8 mouse cellular contexts compared by ENCODE assay signal in the genomic region with DNA sequence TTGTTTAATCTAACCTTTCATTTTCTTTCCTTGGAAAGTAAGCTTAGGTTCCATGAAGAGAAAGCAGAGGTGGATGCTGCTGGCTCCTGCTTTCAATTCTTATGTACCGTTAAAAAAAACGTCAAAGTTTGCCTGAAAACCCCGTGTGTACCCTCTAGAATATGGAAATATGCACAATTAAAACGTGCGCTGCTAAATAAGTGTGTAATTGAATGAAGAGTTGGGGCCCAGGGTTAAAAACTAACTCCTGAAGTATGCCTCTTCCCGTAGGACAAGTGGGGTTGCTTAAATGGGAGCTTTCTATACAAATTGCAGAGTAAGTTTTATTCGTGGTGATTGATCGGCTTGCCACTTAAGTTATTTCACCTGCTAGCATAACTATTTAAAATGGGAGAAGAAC. TPM values are rescaled to one million over a fixed set of nuclear protein-coding genes. Genes with fewer than 3 reads are reported as not detected.
DNase-seq lines count a peak whose midpoint lies in the region; ATAC-seq and TF ChIP-seq lines count a peak whose summit lies in the region.

No protein-coding gene starts in this region.

- H3K79me2 ChIP-seq in MEL (ENCODE audit: control insufficient read depth, insufficient read depth, low read length, poor library complexity) = peaks cover 48% of the 10 kb centered on the region

- TF ChIP-seq POLR2A in MEL (IDR thresholded peaks at IDR 0.05; ENCODE audit: control insufficient read depth in 1 of 2, insufficient read depth in 1 of 2, low read depth in 1 of 2, low read length in 2 of 2, poor library complexity in 1 of 2) = no peak

- peak overlapping the region in 1 of 2 experiments; percentile 70; a peak in 2 of 4 replicates for H3K4me3 ChIP-seq in heart, embryonic 14.5 days (ENCODE audit: control insufficient read depth in 1 of 2, insufficient read depth in 1 of 2, low read depth in 1 of 2, low read length in 2 of 2)
- peak overlapping the region; percentile 63 to 92 for H3K4me3 ChIP-seq in MEL (ENCODE audit: control insufficient read depth in 1 of 2, insufficient read depth in 1 of 2, low read depth in 2 of 2, low read length in 2 of 2)
- peak overlapping the region; percentile 73 for H3K4me3 ChIP-seq in hindbrain, embryonic 15.5 days
- no peak overlapping the region; the same call in 1 of the 2 replicates for H3K4me3 ChIP-seq in midbrain, embryonic 14.5 days (replicated peaks; ENCODE audit: low read depth, low read length)

- H3K4me2 ChIP-seq in heart, embryonic 14.5 days (ENCODE audit: low read length) = peak overlapping the region; percentile 84
- peak overlapping the region; percentile 76 for H3K4me2 ChIP-seq in hindbrain, embryonic 15.5 days
- peak overlapping the region; percentile 94 for H3K4me2 ChIP-seq in midbrain, embryonic 14.5 days (ENCODE audit: low read length)

- TF ChIP-seq EP300 in MEL (IDR thresholded peaks at IDR 0.05; ENCODE audit: low read depth in 1 of 2, low read length in 2 of 2) = no peak

- peaks cover 9% of the 10 kb centered on the region for H3K36me3 ChIP-seq in heart, embryonic 14.5 days (ENCODE audit: control insufficient read depth, insufficient read depth, low read length)
- H3K36me3 ChIP-seq in MEL (ENCODE audit: control insufficient read depth in 1 of 2, insufficient read depth in 2 of 2, low read length in 2 of 2) = peaks cover 17 to 26% of the 10 kb centered on the region in 2 experiments
- no peaks in the 10 kb centered on the region; the same call in 1 of the 2 replicates for H3K36me3 ChIP-seq in hindbrain, embryonic 15.5 days
- peaks cover 7% of the 10 kb centered on the region for H3K36me3 ChIP-seq in midbrain, embryonic 14.5 days (ENCODE audit: control insufficient read depth, insufficient read depth, low read length)

- H3K27me3 ChIP-seq in heart, embryonic 14.5 days (ENCODE audit: control insufficient read depth, insufficient read depth, low read length) = no peaks in the 10 kb centered on the region
- no peaks in the 10 kb centered on the region for H3K27me3 ChIP-seq in MEL (ENCODE audit: control insufficient read depth in 1 of 2, insufficient read depth in 2 of 2, low read length in 2 of 2)
- H3K27me3 ChIP-seq in hindbrain, embryonic 15.5 days = no peaks in the 10 kb centered on the region
- no peaks in the 10 kb centered on the region for H3K27me3 ChIP-seq in midbrain, embryonic 14.5 days (ENCODE audit: control insufficient read depth, insufficient read depth, low read length)

- H3K4me1 ChIP-seq in heart, embryonic 14.5 days (ENCODE audit: control insufficient read depth in 2 of 2, insufficient read depth in 2 of 2, low read length in 2 of 2) = peaks cover 2 to 15% of the 10 kb centered on the region in 2 experiments; a peak in 3 of 4 replicates
- peaks cover 6 to 11% of the 10 kb centered on the region in 2 experiments; a peak in 3 of 4 replicates for H3K4me1 ChIP-seq in MEL (ENCODE audit: control insufficient read depth in 1 of 2, insufficient read depth in 2 of 2, low read length in 2 of 2)
- H3K4me1 ChIP-seq in hindbrain, embryonic 15.5 days (replicated peaks) = peaks cover 21% of the 10 kb centered on the region
- H3K4me1 ChIP-seq in midbrain, embryonic 14.5 days (ENCODE audit: control insufficient read depth, insufficient read depth, low read length) = peaks cover 15% of the 10 kb centered on the region

- peak overlapping the region; percentile 73 for H3K9ac ChIP-seq in heart, embryonic 14.5 days (ENCODE audit: low read length)
- peak overlapping the region; percentile 82 for H3K9ac ChIP-seq in MEL (ENCODE audit: control insufficient read depth, low read depth, low read length, poor library complexity, severe bottlenecking)
- peak overlapping the region; percentile 17; the same call in 1 of the 2 replicates for H3K9ac ChIP-seq in hindbrain, embryonic 15.5 days
- H3K9ac ChIP-seq in midbrain, embryonic 14.5 days (replicated peaks; ENCODE audit: low read length) = no peak overlapping the region

- TF ChIP-seq RAD21 in MEL (IDR thresholded peaks at IDR 0.05; ENCODE audit: low read depth, low read length) = no peak

- no peak overlapping the region for H3K27ac ChIP-seq in heart, embryonic 14.5 days (replicated peaks in 1 of 2; ENCODE audit: control insufficient read depth in 1 of 2, insufficient read depth in 1 of 2, low read depth in 2 of 2, low read length in 2 of 2)
- peak overlapping the region; percentile 90 for H3K27ac ChIP-seq in MEL (ENCODE audit: control insufficient read depth, low read depth, low read length)
- H3K27ac ChIP-seq in hindbrain, embryonic 15.5 days (replicated peaks) = 0 out of 2 replicates have a peak overlapping the region, but pooled peaks have one; percentile 34
- H3K27ac ChIP-seq in midbrain, embryonic 14.5 days (replicated peaks; ENCODE audit: low read depth, low read length) = no peak overlapping the region

- TF ChIP-seq CTCF in MEL (IDR thresholded peaks at IDR 0.05 in 2 of 3, conservative IDR thresholded peaks at IDR 0.05 in 1 of 3; ENCODE audit: control insufficient read depth in 1 of 3, insufficient read depth in 1 of 3, low read depth in 2 of 3, low read length in 3 of 3, poor library complexity in 1 of 3, severe bottlenecking in 1 of 3) = no peak

- no peak for ATAC-seq in heart, embryonic 14.5 days (ENCODE audit: insufficient number of reproducible peaks, insufficient read depth, low FRiP score, low read depth)
- ATAC-seq in hindbrain, embryonic 15.5 days (ENCODE audit: low FRiP score, low read depth) = no peak
- ATAC-seq in midbrain, embryonic 14.5 days (ENCODE audit: low FRiP score, low TSS enrichment) = no peak

- no peaks in the 10 kb centered on the region for H3K9me3 ChIP-seq in heart, embryonic 14.5 days (ENCODE audit: control insufficient read depth, low read length)
- H3K9me3 ChIP-seq in MEL (replicated peaks; ENCODE audit: insufficient read depth, low read length) = no peaks in the 10 kb centered on the region
- no peaks in the 10 kb centered on the region for H3K9me3 ChIP-seq in hindbrain, embryonic 15.5 days
- H3K9me3 ChIP-seq in midbrain, embryonic 14.5 days (ENCODE audit: control insufficient read depth, low read length) = no peaks in the 10 kb centered on the region

- intact Hi-C loops in gastrocnemius, postnatal 36 days (cut with DNase I) = no loop called here

- 66% methylated on average over 8 of the region's 8 CpGs for WGBS in heart, embryonic 14.5 days
- 51% methylated on average over 8 of the region's 8 CpGs for WGBS in hindbrain, embryonic 15.5 days
- WGBS in midbrain, embryonic 14.5 days = 55% methylated on average over 8 of the region's 8 CpGs

- no peak for DNase-seq in heart, adult 11 months
- DNase-seq in MEL (ENCODE audit: low read depth, low spot score) = peak; percentile 68
- peak; percentile 46 for DNase-seq in midbrain, embryonic 14.5 days
- no peak for DNase-seq in right cerebral cortex, adult 18-20 months
- DNase-seq in spleen, postnatal 36 days (ENCODE audit: low spot score in 2 of 2) = no peak
- no peak for DNase-seq in gastrocnemius, postnatal 36 days

TF ChIP-seq in MEL, 35 proteins besides CTCF, POLR2A, EP300 and RAD21:
- no peak for TF ChIP-seq MYB (IDR thresholded peaks at IDR 0.05; ENCODE audit: low read depth, low read length)

RNA-seq across cellular contexts. Expression of gene Hsph1, which starts 1.1 kb away (rescaled TPM):
- polyA plus RNA-seq in heart, embryonic 14.5 days (2014; fragmentation: Nextera tagmentation; extraction: Ambion mirVana) = 22.1 and 23.5 TPM in 2 replicates
- 170 and 176 TPM in 2 replicates for total RNA-seq in MEL (2012; rRNA removed)
- polyA plus RNA-seq in MEL (2012; ENCODE audit: insufficient read depth in 1 of 2, insufficient read length in 2 of 2, low read depth in 1 of 2, low replicate concordance in 2 of 2, missing spikeins in 1 of 2) = 100 to 1,000 TPM; 300 to 388 TPM
- 97.4 and 97.6 TPM in 2 replicates for polyA plus RNA-seq in hindbrain, embryonic 15.5 days (2015; fragmentation: Nextera tagmentation; extraction: Ambion mirVana)
- 59.8 and 104 TPM in 2 replicates for polyA plus RNA-seq in midbrain, embryonic 14.5 days (2014; fragmentation: Nextera tagmentation; extraction: Ambion mirVana)
- 10 to 100 TPM; 47.0 to 70.4 TPM for total RNA-seq in gastrocnemius, postnatal 36 days (2021)

RNA-seq across cellular contexts. Expression of gene B3glct, which starts 40.7 kb away (rescaled TPM):
- polyA plus RNA-seq in heart, embryonic 14.5 days (2014; fragmentation: Nextera tagmentation; extraction: Ambion mirVana) = 9.7 and 10.8 TPM in 2 replicates
- 9.1 and 14.2 TPM in 2 replicates for total RNA-seq in MEL (2012; rRNA removed)
- 10 to 100 TPM in 1 of 2 experiments, not detected in 1; 12.1 TPM for polyA plus RNA-seq in MEL (2012; ENCODE audit: insufficient read depth in 1 of 2, insufficient read length in 2 of 2, low read depth in 1 of 2, low replicate concordance in 2 of 2, missing spikeins in 1 of 2)
- polyA plus RNA-seq in hindbrain, embryonic 15.5 days (2015; fragmentation: Nextera tagmentation; extraction: Ambion mirVana) = 14.8 TPM in 2 replicates
- 18.2 and 19.0 TPM in 2 replicates for polyA plus RNA-seq in midbrain, embryonic 14.5 days (2014; fragmentation: Nextera tagmentation; extraction: Ambion mirVana)
- total RNA-seq in gastrocnemius, postnatal 36 days (2021) = 1 to 10 TPM; 3.6 to 4.4 TPM

Comparison
In these comparisons a context has a peak if more than half of its experiments do, and no peak if none do; other contexts are left out.
1. H3K27ac ChIP-seq: peak in MEL (single experiment) and hindbrain, embryonic 15.5 days (single experiment); none in heart, embryonic 14.5 days (0 of 2) and midbrain, embryonic 14.5 days (single experiment).
2. DNase-seq: peak in MEL (single experiment) and midbrain, embryonic 14.5 days (single experiment); none in heart, adult 11 months (single experiment), right cerebral cortex, adult 18-20 months (single experiment), spleen, postnatal 36 days (0 of 2) and gastrocnemius, postnatal 36 days (0 of 2).
3. Peak in every context shown above with its lines, with median percentiles within 50 percentile points of each other: H3K4me2 ChIP-seq.